Mouse (Mus musculus) megakaryocyte, embryonic 14.5 days (primary cell): ENCODE results near the gene Msrb3. TPM values are rescaled to one million over a fixed set of nuclear protein-coding genes. Genes with fewer than 3 reads are reported as not detected.

ENCODE experiments used
- H3K27me3 ChIP-seq: replicated peaks from 2 replicates; pipeline ENCODE3; 2012; ENCODE audit warnings: inconsistent platforms
- H3K36me3 ChIP-seq: replicated peaks from 2 replicates; pipeline ENCODE3; 2012; ENCODE audit warnings: low read length, inconsistent platforms, mixed read lengths
- H3K4me1 ChIP-seq: 2 replicates; pipeline ENCODE4 v1.6.1; 2012; ENCODE audit warnings: inconsistent platforms
- H3K4me3 ChIP-seq: replicated peaks from 2 replicates; pipeline ENCODE3; 2012; ENCODE audit warnings: moderate library complexity, mild to moderate bottlenecking, inconsistent platforms
- H3K9me3 ChIP-seq: 2 replicates; pipeline ENCODE4 v1.6.1; 2012; ENCODE audit warnings: inconsistent platforms
- FLI1 ChIP-seq: IDR thresholded peaks from 2 replicates; pipeline ENCODE4 v1.6.1; 2012; ENCODE audit warnings: low read length, inconsistent platforms, mixed read lengths
- GATA1 ChIP-seq: IDR thresholded peaks from 3 replicates; pipeline ENCODE4 v1.6.1; 2012; ENCODE audit warnings: mixed read lengths, low read length, inconsistent platforms, borderline replicate concordance
- polyA plus RNA-seq: library from polyadenylated mRNA; stranded (reverse); fragments of >175 nt; gene quantifications from 2 replicates; pipeline ENCODE4 v1.2.3, GENCODE M21; 2012; ENCODE audit warnings: low replicate concordance; ENCODE audit not compliant: insufficient read depth

Msrb3 gene
- polyA plus RNA-seq, 1 experiment = 0.03 TPM

DNA sequence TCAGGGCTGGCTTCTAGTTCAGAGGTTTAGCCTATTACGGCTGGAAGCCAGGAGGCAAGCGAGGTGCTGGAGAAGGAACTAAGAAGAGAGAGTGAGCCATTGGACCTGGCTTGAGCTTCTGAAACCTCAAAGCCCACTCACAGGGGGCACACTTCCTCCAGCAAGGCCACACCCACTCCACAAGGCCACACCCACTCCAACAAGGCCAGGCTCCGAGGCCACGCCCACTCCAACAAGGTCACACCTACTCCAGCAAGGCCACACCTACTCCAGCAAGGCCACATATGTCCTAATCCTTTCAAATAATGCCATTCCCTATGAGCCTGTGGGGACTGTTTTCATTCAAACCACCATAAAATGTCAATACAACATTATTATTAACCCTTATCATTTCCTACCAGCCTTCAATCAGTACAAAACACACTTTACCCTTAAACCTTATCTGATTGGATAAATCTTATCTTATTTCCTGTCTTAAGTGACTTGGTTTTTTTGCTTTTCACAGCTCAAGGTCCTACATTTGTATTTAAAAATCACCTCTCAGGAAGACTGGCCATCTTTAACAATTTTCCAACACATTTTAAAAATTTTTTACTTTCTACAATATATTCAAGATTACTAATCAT lies 5.1 kb upstream of the Msrb3 start:
- Histone ChIP-seq H3K36me3 (no peaks in the 10 kb centered on the region), H3K27me3 (peaks cover 36% of the 10 kb centered on the region), H3K4me3 (no peak overlapping the region), H3K4me1 (peaks cover 4% of the 10 kb centered on the region), H3K9me3 (peaks cover 12% of the 10 kb centered on the region)
- TF ChIP-seq FLI1 (no peak), GATA1 (no peak)

DNA sequence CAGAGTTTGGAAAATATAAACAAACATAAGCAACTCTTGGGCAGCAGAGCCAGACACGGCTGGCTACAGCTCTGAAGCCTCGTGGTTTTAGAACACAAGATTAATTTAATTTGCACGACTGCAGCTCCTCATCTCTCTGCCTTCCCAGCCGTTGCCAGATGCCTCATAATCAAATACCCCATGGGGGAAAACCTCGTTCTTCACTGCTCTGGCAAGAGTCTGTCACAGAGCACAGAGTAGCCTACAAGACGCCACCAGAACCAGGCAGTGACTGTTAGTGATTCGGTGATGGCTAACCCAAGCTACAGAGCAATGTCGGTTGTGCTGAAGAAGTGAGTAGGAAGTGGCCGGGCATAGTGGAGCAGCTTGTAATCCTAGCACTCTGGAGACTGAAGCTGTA lies 2.8 kb upstream of the Msrb3 start:
- peaks cover 55% of the 10 kb centered on the region for H3K27me3 ChIP-seq
- no peak for TF ChIP-seq FLI1
- TF ChIP-seq GATA1 = no peak
- peaks cover 13% of the 10 kb centered on the region for H3K4me1 ChIP-seq
- peaks cover 12% of the 10 kb centered on the region for H3K9me3 ChIP-seq
- H3K36me3 ChIP-seq = no peaks in the 10 kb centered on the region
- H3K4me3 ChIP-seq = no peak overlapping the region

DNA sequence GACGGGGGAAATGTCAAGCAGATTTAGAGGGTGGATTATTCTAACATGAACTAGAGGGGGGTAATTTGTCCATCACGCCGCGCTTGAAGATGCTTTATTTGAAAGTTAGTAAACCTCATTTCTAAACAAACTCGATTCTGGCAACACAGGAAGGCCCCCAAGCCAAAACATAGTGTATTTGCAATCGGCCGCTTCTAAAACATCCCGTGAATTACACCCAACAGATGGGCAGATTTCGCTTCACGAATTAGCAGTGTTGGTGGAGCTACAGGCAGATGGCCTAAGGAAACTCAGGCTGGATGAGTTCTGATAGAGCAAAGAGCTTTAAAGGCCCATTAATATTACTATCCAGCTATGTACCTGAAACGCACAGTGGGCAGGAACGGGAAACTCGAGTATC lies 1.2 kb upstream of the Msrb3 start:
- H3K4me1 ChIP-seq = peaks cover 24% of the 10 kb centered on the region
- H3K36me3 ChIP-seq = no peaks in the 10 kb centered on the region
- peaks cover 62% of the 10 kb centered on the region for H3K27me3 ChIP-seq
- no peak overlapping the region for H3K4me3 ChIP-seq
- H3K9me3 ChIP-seq = peaks cover 3% of the 10 kb centered on the region; the same call in 1 of the 2 replicates
- no peak for TF ChIP-seq GATA1
- no peak for TF ChIP-seq FLI1

DNA sequence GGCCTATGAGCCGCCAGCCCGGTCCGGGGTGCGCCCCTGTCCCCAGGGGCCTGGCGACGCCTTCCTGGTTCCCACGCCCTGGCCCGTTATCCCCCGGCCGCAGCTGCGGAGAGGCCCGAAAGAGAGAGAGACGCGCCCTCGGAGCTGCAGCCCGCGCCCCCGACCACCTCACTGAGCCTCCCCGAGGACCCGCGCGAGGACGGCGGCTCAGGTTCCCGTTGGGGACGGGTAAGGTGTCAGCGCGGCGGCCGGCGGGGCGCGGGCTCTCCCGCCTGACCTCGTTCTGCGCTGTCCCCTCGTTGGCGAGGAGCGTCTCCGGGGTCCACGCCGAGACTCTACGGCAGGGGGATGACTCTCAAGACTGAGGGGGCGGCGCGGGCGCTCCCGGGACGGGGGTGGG lies 544 bp downstream of the Msrb3 start:
- Histone ChIP-seq H3K36me3 (no peaks in the 10 kb centered on the region), H3K4me3 (peak overlapping the region; percentile 90), H3K4me1 (peaks cover 28% of the 10 kb centered on the region), H3K27me3 (peaks cover 68% of the 10 kb centered on the region), H3K9me3 (no peaks in the 10 kb centered on the region)
- TF ChIP-seq GATA1 (no peak), FLI1 (no peak)

DNA sequence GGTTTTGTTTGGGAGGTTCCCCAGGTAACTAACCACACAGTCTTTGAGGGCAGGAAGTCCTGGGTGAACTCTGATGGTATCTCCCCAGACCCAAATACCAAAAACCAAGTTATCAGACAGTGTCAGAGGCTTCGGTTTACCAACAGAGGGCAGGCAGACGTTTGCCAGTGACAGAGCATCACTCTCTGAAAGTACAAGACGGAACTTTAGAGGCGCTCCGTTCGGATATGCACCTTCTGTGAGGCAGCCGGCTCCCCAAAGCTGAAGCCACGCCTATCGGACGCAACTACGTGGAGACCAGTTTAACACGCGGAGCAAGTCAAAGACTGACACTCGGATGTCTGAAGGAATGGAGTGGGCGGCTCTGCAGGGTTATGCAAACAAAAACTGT lies 3.0 kb downstream of the Msrb3 start:
- TF ChIP-seq GATA1 (no peak), FLI1 (no peak)

DNA sequence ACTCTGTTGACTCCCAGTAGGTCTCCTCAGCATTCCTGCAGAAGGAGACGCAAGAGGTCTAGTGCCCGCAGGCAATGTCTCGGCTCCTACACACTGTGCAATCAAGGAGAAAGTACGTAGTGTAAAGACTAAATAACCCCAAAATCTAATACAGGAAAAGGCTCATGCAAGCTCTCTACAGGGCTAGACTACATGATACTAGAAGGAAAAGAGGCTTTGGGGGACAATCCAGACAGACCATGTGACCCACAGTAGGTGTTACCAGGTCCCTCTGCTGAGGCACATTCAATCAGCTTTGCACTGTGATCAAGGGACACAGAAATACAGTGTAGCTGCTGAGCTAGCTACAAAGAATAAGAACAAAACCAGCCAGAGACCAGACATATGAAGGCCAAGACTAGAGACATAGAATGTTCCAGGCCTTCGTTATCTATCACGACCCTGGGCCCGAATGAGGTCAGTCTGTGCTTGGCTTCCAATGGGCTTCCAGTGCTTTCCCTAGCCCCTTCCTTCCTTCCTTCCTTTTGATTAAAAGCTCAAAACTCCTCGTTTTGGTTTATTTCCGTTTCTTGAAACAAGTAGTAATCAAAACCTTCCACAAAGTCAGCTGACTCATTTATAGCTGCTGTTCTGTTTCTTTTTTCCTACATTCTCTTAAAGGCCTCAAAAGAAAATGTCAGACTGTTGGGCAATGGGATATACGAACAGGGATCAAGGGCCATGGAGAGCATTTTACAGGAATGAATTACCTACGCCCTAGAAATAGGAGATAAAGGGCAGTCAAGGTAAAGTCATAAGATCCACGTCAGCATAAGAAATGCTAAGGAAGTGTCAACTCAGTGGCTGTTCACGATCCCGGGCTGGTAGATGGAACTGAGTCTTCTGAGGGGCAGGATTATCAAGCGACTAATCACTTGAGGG lies 3.7 kb downstream of the Msrb3 start:
- peaks cover 53% of the 10 kb centered on the region for H3K27me3 ChIP-seq
- no peaks in the 10 kb centered on the region for H3K36me3 ChIP-seq
- H3K9me3 ChIP-seq = no peaks in the 10 kb centered on the region
- no peak for TF ChIP-seq GATA1
- TF ChIP-seq FLI1 = no peak
- H3K4me1 ChIP-seq = peaks cover 28% of the 10 kb centered on the region
- H3K4me3 ChIP-seq = no peak overlapping the region

More for the DNA sequence above, 3.0 kb downstream of the Msrb3 start:
- Histone ChIP-seq H3K36me3 (no peaks in the 10 kb centered on the region), H3K4me3 (peak overlapping the region; percentile 85), H3K9me3 (no peaks in the 10 kb centered on the region), H3K4me1 (peaks cover 28% of the 10 kb centered on the region), H3K27me3 (peaks cover 60% of the 10 kb centered on the region)

DNA sequence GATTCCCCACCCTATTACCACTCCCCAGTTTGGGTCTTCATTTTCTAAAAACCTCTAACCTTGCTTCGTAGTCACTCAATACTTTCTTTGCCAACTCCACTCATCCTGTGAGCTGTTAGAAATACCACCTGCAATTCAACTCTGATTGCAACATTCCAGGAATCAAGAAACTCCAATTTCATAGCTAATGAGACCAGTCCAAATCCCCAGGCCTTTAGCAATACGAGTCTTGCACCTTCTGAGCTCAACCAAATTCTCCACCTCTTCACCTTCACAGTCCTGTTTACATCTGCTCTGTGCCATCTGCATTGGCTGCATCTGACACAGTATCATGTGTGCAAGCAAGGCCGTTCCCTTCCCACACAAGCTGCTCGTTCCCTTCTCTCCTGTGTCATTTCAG lies 5.0 kb downstream of the Msrb3 start:
- TF ChIP-seq GATA1 = no peak
- no peak for TF ChIP-seq FLI1
- H3K4me3 ChIP-seq = no peak overlapping the region

DNA sequence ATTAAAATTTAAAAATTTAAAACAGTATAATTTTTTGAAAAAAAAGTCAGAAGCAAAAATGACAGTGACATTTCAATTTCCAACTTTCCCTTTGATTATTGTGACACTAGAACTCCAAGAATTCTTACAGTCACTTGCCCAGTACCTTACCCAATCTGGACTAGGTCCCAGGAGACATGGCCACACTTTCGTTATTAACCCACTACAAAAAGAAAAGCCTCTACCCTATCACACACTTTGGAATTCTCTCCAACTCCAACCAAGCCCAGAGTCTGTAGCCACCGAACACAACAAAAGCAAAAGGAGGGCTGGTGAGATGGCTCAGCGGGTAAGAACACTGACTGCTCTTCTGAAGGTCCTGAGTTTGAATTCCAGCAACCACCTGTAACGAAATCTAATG lies 7.8 kb downstream of the Msrb3 start:
- Histone ChIP-seq H3K9me3 (peaks cover 8% of the 10 kb centered on the region), H3K4me1 (peaks cover 15% of the 10 kb centered on the region), H3K4me3 (no peak overlapping the region), H3K36me3 (no peaks in the 10 kb centered on the region), H3K27me3 (peaks cover 20% of the 10 kb centered on the region)
- TF ChIP-seq GATA1 (no peak), FLI1 (no peak)

More for the DNA sequence above, 5.0 kb downstream of the Msrb3 start:
- H3K4me1 ChIP-seq = peaks cover 24% of the 10 kb centered on the region
- H3K36me3 ChIP-seq = no peaks in the 10 kb centered on the region
- H3K9me3 ChIP-seq = no peaks in the 10 kb centered on the region
- H3K27me3 ChIP-seq = peaks cover 41% of the 10 kb centered on the region

DNA sequence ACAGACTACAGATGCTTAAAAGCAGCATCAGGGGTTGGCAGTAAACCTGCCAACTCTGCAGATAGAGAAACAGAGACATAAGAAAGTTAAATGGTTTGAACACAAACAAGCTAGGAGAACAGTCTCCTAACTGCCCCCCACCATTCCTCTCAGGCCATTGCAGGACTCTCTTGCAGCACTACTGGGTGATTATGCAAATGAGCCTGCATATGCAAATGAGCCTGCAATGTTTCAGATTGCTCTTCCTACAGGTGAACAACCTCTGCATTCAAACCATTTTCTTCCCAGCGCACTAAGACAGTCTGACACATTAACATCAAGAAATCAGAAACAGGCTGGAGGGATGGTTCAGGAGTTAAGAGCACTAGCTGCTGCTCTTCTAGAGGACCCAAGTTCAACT lies 8.3 kb downstream of the Msrb3 start:
- H3K27me3 ChIP-seq = peaks cover 15% of the 10 kb centered on the region
- TF ChIP-seq FLI1 = no peak
- no peak for TF ChIP-seq GATA1
- H3K4me1 ChIP-seq = peaks cover 9% of the 10 kb centered on the region
- H3K9me3 ChIP-seq = peaks cover 8% of the 10 kb centered on the region
- no peak overlapping the region for H3K4me3 ChIP-seq
- no peaks in the 10 kb centered on the region for H3K36me3 ChIP-seq

DNA sequence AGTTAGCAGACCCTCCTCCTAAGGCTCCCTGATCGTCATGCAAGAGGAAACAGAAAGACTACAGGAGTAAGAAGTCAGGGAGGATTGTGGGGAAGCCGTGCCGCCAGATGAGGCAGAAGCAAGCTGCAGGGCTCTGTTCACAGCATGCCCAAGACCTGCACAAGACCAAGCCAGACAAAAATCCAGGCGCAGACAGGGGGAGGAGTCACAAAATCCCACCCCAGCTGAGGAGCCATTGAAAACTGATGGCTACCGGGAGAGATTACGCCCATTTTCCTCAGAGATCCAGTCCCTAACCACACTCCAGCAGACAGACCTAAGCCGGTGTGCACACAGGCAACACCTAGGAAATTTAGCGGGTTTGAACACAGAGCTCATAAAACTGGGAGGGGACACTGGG lies 10.4 kb downstream of the Msrb3 start:
- peaks cover 24% of the 10 kb centered on the region for H3K9me3 ChIP-seq
- TF ChIP-seq GATA1 (no peak), FLI1 (no peak)
- no peaks in the 10 kb centered on the region for H3K4me1 ChIP-seq
- H3K4me3 ChIP-seq = no peak overlapping the region
- H3K27me3 ChIP-seq = peaks cover 8% of the 10 kb centered on the region
- no peaks in the 10 kb centered on the region for H3K36me3 ChIP-seq
